Mouse (Mus musculus) liver, postnatal 0 days (tissue): ENCODE measurements around the gene Gm10309. TPM values are rescaled to one million over a fixed set of nuclear protein-coding genes. Genes with fewer than 3 reads are reported as not detected.
"Not testable (repeated sequence)": the region's sequence is repeated elsewhere in the genome, so short reads cannot be mapped to it uniquely, and the experiment has no call there.

Experiments
- ATAC-seq: fragments of 200-750 bp; cut with Nextera tagmentation; 2 replicates; pipeline ENCODE4 v1.8.0; 2017; ENCODE audit warnings: mild to moderate bottlenecking, moderate library complexity
- DNase-seq: peaks from one replicate; pipeline ENCODE4 v3.0.0-alpha.2; 2016
- H3K27ac ChIP-seq: fragments of 300-500 bp; sonication (generic); 2 replicates; pipeline ENCODE4 v1.5.1; 2014; ENCODE audit warnings: antibody characterized with exemption, moderate library complexity, mild to moderate bottlenecking, low read depth
- H3K27me3 ChIP-seq: fragments of 300-500 bp; sonication (generic); 2 replicates; pipeline ENCODE4 v1.6.1; 2014; ENCODE audit warnings: low read length, control low read depth, mixed read lengths; ENCODE audit not compliant: insufficient read depth
- H3K36me3 ChIP-seq: fragments of 300-500 bp; sonication (generic); replicated peaks from 2 replicates; pipeline ENCODE4 v1.6.1; 2014; ENCODE audit warnings: mild to moderate bottlenecking, control low read depth, low read length, moderate library complexity, mixed read lengths; ENCODE audit not compliant: insufficient read depth
- H3K4me1 ChIP-seq: fragments of 300-500 bp; sonication (generic); 2 replicates; pipeline ENCODE4 v1.6.1; 2014; ENCODE audit warnings: antibody characterized with exemption, mild to moderate bottlenecking, control low read depth; ENCODE audit not compliant: insufficient read depth
- H3K4me2 ChIP-seq: fragments of 300-500 bp; sonication (generic); 2 replicates; pipeline ENCODE4 v1.6.1; 2014; ENCODE audit warnings: low read depth, mild to moderate bottlenecking, low read length, moderate library complexity, mixed read lengths
- H3K4me3 ChIP-seq: fragments of 300-500 bp; sonication (generic); 2 replicates; pipeline ENCODE4 v1.5.1; 2014; ENCODE audit warnings: low read depth, low read length
- H3K9ac ChIP-seq: fragments of 300-500 bp; sonication (generic); replicated peaks from 2 replicates; pipeline ENCODE4 v1.6.1; 2014; ENCODE audit warnings: mild to moderate bottlenecking, moderate library complexity
- H3K9me3 ChIP-seq: fragments of 300-500 bp; sonication (generic); 2 replicates; pipeline ENCODE4 v1.6.1; 2016; ENCODE audit warnings: mild to moderate bottlenecking, control low read depth, low read length, mixed read lengths
- CTCF ChIP-seq: sonication (generic); IDR thresholded peaks from 2 replicates; pipeline ENCODE4 v1.5.1; 2016; ENCODE audit warnings: antibody characterized with exemption, low read depth
- EP300 ChIP-seq: IDR thresholded peaks from 2 replicates; pipeline ENCODE4 v1.6.1; 2016; ENCODE audit warnings: antibody characterized with exemption, low read depth, mild to moderate bottlenecking
- WGBS: fragments of 180-500 bp; shearing (Covaris S2); extraction: QIAGEN DNeasy Blood & Tissue Kit; methylation state at CpG from one replicate; pipeline ENCODE4 v1.1.7; 2014; ENCODE audit not compliant: insufficient replicate concordance; 5-methylcytosine and 5-hydroxymethylcytosine counted together
- polyA plus RNA-seq: library from polyadenylated mRNA; unstranded; fragments of >200 nt; fragmentation: Nextera tagmentation; extraction: Ambion mirVana; gene quantifications from 2 replicates; pipeline ENCODE4 v1.2.1, GENCODE M21; 2015

Gene Gm10309
- polyA plus RNA-seq, 1 experiment from 2014 or later = 0.05 TPM

DNA sequence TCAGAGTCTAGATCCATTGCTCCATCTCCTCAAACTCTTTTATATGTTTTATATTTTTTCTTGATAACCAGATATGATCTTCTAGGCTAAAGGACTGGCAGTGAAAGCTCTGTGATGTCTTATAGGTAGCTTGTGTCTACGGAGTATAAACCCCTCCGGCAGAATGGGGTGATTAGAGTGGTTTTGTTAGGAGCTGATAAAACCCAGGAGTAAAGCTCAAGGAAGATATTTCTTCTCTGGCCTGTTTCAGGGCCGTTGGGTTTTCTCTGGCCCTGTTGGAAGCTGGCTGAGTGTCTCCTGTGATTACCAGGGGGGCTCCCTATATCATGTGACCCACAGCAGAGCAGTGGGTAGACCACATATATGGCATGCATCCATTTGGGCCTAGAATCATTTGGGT lies 17.6 kb downstream of the Gm10309 start:
- TF ChIP-seq CTCF (no peak), EP300 (no peak)

GRCm38 (mm10) chr17:86486657-86487056 lies 18.4 kb downstream of the Gm10309 start:
- ATAC-seq (no peak), DNase-seq (no peak)
- H3K4me3 ChIP-seq = no peak overlapping the region
- no peaks in the 10 kb centered on the region for H3K9me3 ChIP-seq
- WGBS = 67% methylated on average over 5 of the region's 5 CpGs
- no peaks in the 10 kb centered on the region for H3K27me3 ChIP-seq
- H3K9ac ChIP-seq = no peak overlapping the region
- TF ChIP-seq EP300 (no peak), CTCF (no peak)
- H3K36me3 ChIP-seq = no peaks in the 10 kb centered on the region
- no peak overlapping the region for H3K4me2 ChIP-seq
- H3K27ac ChIP-seq = no peak overlapping the region
- H3K4me1 ChIP-seq = peaks cover 6% of the 10 kb centered on the region

More for the DNA sequence above, 17.6 kb downstream of the Gm10309 start:
- DNase-seq (no peak), ATAC-seq (no peak)
- no peaks in the 10 kb centered on the region for H3K27me3 ChIP-seq
- no peaks in the 10 kb centered on the region for H3K9me3 ChIP-seq
- no peak overlapping the region for H3K9ac ChIP-seq
- no peak overlapping the region for H3K4me3 ChIP-seq
- H3K4me2 ChIP-seq = no peak overlapping the region
- H3K36me3 ChIP-seq = no peaks in the 10 kb centered on the region
- WGBS = 60% methylated on average over 3 of the region's 3 CpGs
- H3K4me1 ChIP-seq = peaks cover 8% of the 10 kb centered on the region
- no peak overlapping the region for H3K27ac ChIP-seq

DNA sequence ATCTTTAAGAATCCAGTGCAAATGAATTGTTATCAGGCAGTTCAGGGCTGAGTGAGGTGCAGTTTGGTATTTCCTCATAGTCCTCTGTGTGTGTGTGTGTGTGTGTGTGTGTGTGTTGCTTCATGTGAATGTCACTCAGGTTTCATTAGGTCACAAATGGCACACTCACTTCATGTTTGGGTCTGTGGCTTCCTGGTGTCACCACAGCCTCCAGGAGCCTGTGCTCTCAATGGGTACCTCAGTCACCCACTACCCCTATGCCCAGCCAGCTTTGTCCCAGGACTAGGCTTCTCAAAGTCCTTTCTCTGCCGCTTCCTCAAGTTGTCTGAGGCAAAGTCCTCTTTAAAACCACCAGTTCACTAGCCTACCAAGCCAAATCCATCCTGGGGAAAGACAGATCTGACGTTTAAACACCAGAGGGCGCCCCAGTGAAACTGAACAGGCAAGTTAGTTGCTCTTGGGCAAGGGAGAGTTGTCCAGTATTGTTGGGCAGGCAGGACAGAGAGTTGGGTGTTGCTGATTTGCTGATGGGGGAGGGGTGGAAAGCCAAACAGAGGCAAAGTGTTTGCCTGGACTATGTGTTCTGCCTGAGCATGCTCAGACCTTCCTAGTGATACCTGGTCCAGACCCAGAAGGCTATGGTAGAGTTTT lies 20.8 kb downstream of the Gm10309 start:
- Histone ChIP-seq H3K27me3 (no peaks in the 10 kb centered on the region), H3K4me1 (peaks cover 6% of the 10 kb centered on the region), H3K4me3 (no peak overlapping the region), H3K36me3 (no peaks in the 10 kb centered on the region), H3K27ac (peak overlapping the region; percentile 37), H3K4me2 (no peak overlapping the region), H3K9me3 (no peaks in the 10 kb centered on the region), H3K9ac (no peak overlapping the region)
- 4% methylated on average over 3 of the region's 3 CpGs for WGBS
- DNase-seq = peak; percentile 86
- TF ChIP-seq CTCF (peak; percentile 93), EP300 (peak; percentile 25; the same call in 1 of the 2 replicates)
- peak; percentile 96 for ATAC-seq

GRCm38 (mm10) chr17:86482675-86483074 lies 22.4 kb downstream of the Gm10309 start:
- H3K36me3 ChIP-seq = no peaks in the 10 kb centered on the region
- no peak overlapping the region for H3K4me3 ChIP-seq
- no peak for TF ChIP-seq CTCF
- no peak for TF ChIP-seq EP300
- no peak overlapping the region for H3K4me2 ChIP-seq
- ATAC-seq (no peak), DNase-seq (no peak)
- peaks cover 6% of the 10 kb centered on the region for H3K4me1 ChIP-seq
- H3K9ac ChIP-seq = no peak overlapping the region
- H3K27me3 ChIP-seq = no peaks in the 10 kb centered on the region
- no peaks in the 10 kb centered on the region for H3K9me3 ChIP-seq
- WGBS = 81% methylated on average over 10 of the region's 10 CpGs
- H3K27ac ChIP-seq = no peak overlapping the region

GRCm38 (mm10) chr17:86479406-86479805 lies 25.6 kb downstream of the Gm10309 start:
- H3K4me3 ChIP-seq = no peak overlapping the region
- WGBS = 65% methylated on average over 10 of the region's 10 CpGs
- H3K9me3 ChIP-seq = no peaks in the 10 kb centered on the region
- no peak overlapping the region for H3K27ac ChIP-seq
- H3K36me3 ChIP-seq = no peaks in the 10 kb centered on the region
- TF ChIP-seq EP300 = no peak
- TF ChIP-seq CTCF = no peak
- ATAC-seq = no peak
- H3K9ac ChIP-seq = no peak overlapping the region
- no peak overlapping the region for H3K4me2 ChIP-seq
- 0 out of 2 replicates have a peak, but pooled peaks cover under 1% of the 10 kb centered on the region for H3K4me1 ChIP-seq
- DNase-seq = no peak
- no peaks in the 10 kb centered on the region for H3K27me3 ChIP-seq

DNA sequence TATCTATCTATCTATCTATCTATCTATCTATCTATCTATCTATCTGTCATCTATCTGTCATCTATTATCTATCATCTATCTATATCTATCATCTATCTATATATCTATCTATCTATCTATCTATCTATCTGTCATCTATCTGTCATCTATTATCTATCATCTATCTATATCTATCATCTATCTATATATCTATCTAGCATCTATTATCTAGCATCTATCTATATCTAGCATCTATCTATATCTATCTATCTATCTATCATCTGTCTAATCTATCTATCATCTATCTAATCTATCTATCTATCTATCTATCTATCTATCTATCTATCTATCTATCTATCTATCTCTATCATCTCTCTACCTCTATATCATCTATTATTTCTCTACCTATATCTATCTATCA lies 27.6 kb downstream of the Gm10309 start:
- not testable (repeated sequence) for H3K36me3 ChIP-seq, H3K4me1 ChIP-seq, ATAC-seq, DNase-seq, H3K4me2 ChIP-seq, H3K4me3 ChIP-seq, H3K9me3 ChIP-seq, H3K27me3 ChIP-seq, H3K9ac ChIP-seq, H3K27ac ChIP-seq

DNA sequence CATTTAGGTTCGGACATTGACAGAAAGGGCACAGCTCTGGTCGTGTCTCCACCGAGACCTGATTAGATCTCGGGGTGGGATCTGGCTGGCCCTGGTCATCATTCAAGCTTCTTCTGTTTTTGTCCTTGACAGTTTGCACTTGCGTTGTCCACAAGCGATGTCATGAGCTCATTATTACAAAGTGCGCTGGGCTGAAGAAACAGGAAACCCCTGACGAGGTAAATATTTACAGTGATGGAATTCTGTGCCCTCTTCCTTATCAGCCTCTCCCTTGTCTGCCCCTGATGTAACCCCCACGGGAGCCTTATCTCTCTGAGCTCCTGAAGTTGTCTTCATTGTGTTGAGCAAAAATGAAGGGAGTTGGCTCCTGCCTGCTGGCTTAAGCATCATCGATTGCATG lies 28.4 kb downstream of the Gm10309 start:
- H3K4me2 ChIP-seq = no peak overlapping the region
- H3K36me3 ChIP-seq = no peaks in the 10 kb centered on the region
- TF ChIP-seq EP300 = no peak
- DNase-seq (no peak), ATAC-seq (no peak)
- H3K27me3 ChIP-seq = no peaks in the 10 kb centered on the region
- H3K4me3 ChIP-seq = no peak overlapping the region
- WGBS = 49% methylated on average over 10 of the region's 10 CpGs
- H3K9ac ChIP-seq = no peak overlapping the region
- H3K27ac ChIP-seq = no peak overlapping the region
- H3K9me3 ChIP-seq = no peaks in the 10 kb centered on the region
- no peaks in the 10 kb centered on the region for H3K4me1 ChIP-seq
